Mouse (Mus musculus): ENCODE data around the gene Rab11fip4. TPM values are rescaled to one million over a fixed set of nuclear protein-coding genes. Genes with fewer than 3 reads are reported as not detected.

The Rab11fip4 gene
- total RNA-seq, 2 experiments from 2014 or later = 0.74 to 1.6 TPM

- intact Hi-C loops (cut with DNase I; ENCODE audit: low total_unique reads) = loop anchor here (10.0 kb wide), 1 partner anchor 313 kb away; no protein-coding TSS in a partner anchor
- DNase-seq = no peak
Measured at GRCm38 (mm10) chr11:79612046-79612600, 21.1 kb downstream of the Rab11fip4 start.

DNA sequence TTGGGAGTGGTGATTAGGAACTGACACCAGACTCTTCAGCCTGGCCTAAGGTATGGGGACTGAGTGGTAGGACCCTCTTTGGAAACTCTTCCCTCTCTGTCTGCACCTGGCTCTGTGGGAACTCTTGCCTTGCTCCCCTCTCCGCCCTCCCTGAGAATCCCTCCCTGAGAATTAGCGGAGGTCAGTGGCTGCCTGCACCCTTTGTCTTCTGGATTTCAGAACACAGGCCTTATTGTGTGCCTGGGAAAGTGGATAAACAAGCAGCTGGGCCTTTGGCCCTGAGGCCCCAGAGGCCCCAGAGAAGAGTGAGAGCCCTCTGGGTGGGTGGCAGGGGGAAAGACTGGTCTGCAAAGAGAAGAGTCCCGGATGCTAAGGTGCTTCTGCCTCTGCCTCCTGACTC is 22.1 kb downstream of the Rab11fip4 start:
- intact Hi-C loops (cut with DNase I; ENCODE audit: low total_unique reads) = loop anchor here (10.0 kb wide), 1 partner anchor 312 kb away; no protein-coding TSS in a partner anchor
- DNase-seq = no peak

DNA sequence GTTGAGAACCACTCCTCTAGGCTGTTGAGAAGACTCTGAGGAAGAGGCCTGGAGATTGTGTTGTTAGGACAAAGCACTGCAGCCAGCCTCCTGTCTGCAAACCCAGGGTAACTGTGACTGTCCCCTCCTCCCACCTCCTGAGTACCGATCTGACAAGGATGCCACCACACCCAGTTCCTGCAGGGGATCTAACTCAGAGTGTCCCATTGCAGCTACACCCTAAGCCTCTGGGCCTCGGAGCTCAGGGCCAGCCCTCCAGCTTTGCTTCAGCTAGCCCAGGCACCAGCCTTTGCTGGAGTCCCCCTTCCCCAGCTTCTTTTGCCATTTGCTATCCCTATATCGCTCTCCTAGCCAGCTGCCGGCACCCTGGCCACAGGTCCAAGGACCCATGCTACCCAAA is 22.7 kb downstream of the Rab11fip4 start:
- intact Hi-C loops (cut with DNase I; ENCODE audit: low total_unique reads) = loop anchor here (10.0 kb wide), 1 partner anchor 311 kb away; no protein-coding TSS in a partner anchor
- no peak for DNase-seq

GRCm38 (mm10) chr11:79614880-79615279 is 23.9 kb downstream of the Rab11fip4 start:
- DNase-seq = no peak
- intact Hi-C loops (cut with DNase I; ENCODE audit: low total_unique reads) = loop anchor here (10.0 kb wide), 1 partner anchor 310 kb away; no protein-coding TSS in a partner anchor

GRCm38 (mm10) chr11:79615871-79616270 is 24.9 kb downstream of the Rab11fip4 start:
- intact Hi-C loops (cut with DNase I; ENCODE audit: low total_unique reads) = loop anchor here (10.0 kb wide), 1 partner anchor 309 kb away; no protein-coding TSS in a partner anchor
- DNase-seq = peak; percentile 54

GRCm38 (mm10) chr11:79617991-79618390 is 27.0 kb downstream of the Rab11fip4 start:
- intact Hi-C loops (cut with DNase I; ENCODE audit: low total_unique reads) = loop anchor here (10.0 kb wide), 1 partner anchor 307 kb away; no protein-coding TSS in a partner anchor
- DNase-seq = no peak

- intact Hi-C loops (cut with DNase I; ENCODE audit: low total_unique reads) = no loop called here
- DNase-seq = no peak
Measured at GRCm38 (mm10) chr11:79623029-79623428, 32.0 kb downstream of the Rab11fip4 start.

- peak; percentile 64 for DNase-seq
Measured at GRCm38 (mm10) chr11:79624801-79625302, 33.8 kb downstream of the Rab11fip4 start.

GRCm38 (mm10) chr11:79628716-79629115 is 37.7 kb downstream of the Rab11fip4 start:
- intact Hi-C loops (cut with DNase I; ENCODE audit: low total_unique reads) = no loop called here
- no peak for DNase-seq

More at GRCm38 (mm10) chr11:79624801-79625302, 33.8 kb downstream of the Rab11fip4 start:
- intact Hi-C loops (cut with DNase I; ENCODE audit: low total_unique reads) = loop anchor here (2.0 kb wide), 1 partner anchor 62 kb away; no protein-coding TSS in a partner anchor

DNA sequence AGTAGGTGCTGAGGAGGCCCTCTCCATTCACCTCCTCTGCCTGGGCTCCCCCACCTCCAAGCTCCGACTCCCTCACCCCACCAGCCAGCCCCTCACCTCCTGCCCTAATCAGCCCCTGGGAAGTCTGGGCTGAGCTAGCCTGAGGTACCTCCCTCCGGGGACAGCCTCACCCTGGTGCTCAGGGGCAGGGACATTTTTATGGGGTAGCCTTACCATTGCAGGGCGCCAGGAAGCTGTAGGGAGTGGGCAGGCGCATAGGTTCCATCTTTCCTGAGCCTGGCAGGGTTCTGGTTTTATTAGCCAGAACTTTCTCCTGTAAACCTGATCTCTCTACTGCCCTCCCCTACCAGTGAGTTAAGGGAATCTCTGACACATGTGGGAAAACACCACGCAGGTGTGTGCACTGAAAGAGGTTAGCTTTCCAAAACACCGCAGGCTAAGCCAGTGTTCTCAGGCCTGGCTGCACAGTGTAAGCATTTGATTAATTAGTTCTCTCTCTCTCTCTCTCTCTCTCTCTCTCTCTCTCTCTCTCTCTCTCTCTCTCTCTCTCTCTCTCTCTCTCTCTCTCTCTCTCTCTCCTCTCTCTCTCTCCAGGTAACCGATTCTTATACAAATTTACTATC is 38.9 kb downstream of the Rab11fip4 start:
- intact Hi-C loops (cut with DNase I; ENCODE audit: low total_unique reads) = no loop called here
- no peak for DNase-seq

GRCm38 (mm10) chr11:79630521-79630920 is 39.5 kb downstream of the Rab11fip4 start:
- no peak for DNase-seq
- intact Hi-C loops (cut with DNase I; ENCODE audit: low total_unique reads) = no loop called here

DNA sequence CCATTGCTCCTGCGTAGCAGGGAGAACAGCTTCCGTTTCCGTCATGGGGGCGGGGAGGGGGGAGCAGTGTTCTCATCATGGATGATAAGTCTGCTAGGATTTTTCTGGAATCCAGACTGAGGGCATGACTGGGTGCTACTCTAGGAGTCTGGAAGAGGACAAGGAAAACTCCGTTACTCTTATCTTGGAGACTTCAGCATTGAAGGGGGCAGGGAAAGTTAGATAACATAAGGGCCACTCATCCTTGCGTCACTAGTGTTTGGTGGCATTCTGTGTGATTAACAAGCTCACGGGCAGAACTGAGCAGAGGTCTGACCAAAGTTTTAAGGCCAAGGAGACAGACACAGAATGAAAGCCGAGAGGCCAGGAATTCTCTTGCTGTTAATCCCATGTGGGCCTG is 42.4 kb downstream of the Rab11fip4 start:
- intact Hi-C loops (cut with DNase I; ENCODE audit: low total_unique reads) = no loop called here
- DNase-seq = no peak

- DNase-seq = no peak
Measured at GRCm38 (mm10) chr11:79635661-79636449, 44.8 kb downstream of the Rab11fip4 start.

DNA sequence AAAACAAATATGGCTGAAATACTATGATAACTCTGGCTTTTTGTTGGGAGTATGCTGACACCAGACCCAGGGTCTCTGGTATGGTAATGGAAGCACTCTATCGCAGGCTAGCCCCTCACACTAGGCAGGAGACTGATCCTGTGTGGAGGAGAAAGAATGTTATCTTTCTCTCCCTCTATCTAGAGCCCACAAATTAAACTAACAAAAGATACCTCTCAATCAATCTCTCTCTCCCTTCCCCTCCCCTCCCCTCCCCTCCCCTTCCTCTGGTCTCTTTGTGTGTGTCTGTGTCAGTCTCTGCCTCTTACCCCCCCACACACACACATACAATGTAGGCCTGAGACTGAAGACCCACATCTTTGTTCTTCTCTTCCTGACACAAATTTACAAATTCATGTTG is 45.5 kb downstream of the Rab11fip4 start:
- intact Hi-C loops (cut with DNase I; ENCODE audit: low total_unique reads) = no loop called here
- no peak for DNase-seq

More at GRCm38 (mm10) chr11:79635661-79636449, 44.8 kb downstream of the Rab11fip4 start:
- intact Hi-C loops (cut with DNase I; ENCODE audit: low total_unique reads) = no loop called here

GRCm38 (mm10) chr11:79638691-79639090 is 47.7 kb downstream of the Rab11fip4 start:
- no peak for DNase-seq
- intact Hi-C loops (cut with DNase I; ENCODE audit: low total_unique reads) = no loop called here

DNA sequence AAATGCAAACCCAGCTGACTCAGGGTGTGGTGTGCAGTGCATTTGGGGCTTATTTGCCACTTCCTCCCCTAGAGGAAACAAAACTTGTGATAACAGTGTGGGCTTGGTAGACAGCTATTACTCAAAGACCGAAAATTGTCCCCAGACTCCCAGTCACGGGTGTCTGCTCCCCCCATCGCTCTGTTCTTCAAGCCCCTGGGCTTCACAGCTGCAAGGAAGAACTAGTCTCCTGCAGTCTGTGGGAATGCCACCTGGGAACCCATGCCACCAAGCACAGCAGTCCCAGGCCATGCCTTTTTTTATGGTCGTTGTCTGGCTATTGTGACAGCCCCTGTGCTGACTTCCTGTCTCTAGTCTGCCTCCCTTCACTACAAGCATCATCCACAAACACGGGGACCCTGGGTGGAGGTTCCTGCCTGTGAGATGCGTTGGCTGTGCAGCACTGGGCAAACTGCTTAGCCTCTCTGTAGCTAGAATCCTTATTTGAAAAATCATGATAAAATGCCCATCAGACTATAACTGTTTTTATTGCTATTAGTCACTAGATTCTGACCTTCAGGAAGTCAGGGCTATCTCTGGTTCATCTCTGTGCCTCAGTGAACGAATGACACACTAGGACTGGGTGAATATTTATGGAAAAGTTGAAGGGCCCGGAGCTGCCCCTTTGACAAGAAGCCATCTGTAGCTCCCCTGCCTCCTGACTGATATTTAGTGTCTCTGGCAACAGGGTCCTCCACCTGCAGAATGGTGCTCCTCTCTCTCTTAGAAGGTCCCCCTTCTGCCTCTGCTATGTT is 50.1 kb downstream of the Rab11fip4 start:
- DNase-seq = no peak
- intact Hi-C loops (cut with DNase I; ENCODE audit: low total_unique reads) = no loop called here

DNA sequence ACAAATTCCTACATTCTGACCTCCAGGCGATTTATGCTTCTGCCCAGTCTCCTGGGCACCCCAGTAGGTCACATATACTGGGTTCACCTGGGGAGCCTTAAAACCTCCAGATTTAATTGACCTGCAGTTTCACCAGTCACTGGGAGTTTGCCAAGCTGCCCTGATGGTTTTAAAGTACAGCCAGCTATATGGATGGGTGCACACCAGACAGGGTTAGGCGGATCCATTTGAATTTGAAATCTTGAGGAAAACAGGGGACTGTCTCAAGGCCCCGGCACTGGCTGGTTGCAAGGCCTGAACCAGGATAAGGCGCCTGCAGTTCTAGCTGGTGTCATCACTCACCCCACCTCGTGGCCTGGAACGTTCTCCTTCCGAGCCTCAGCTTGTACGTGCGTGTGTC is 52.7 kb downstream of the Rab11fip4 start:
- DNase-seq = no peak
- intact Hi-C loops (cut with DNase I; ENCODE audit: low total_unique reads) = no loop called here

DNA sequence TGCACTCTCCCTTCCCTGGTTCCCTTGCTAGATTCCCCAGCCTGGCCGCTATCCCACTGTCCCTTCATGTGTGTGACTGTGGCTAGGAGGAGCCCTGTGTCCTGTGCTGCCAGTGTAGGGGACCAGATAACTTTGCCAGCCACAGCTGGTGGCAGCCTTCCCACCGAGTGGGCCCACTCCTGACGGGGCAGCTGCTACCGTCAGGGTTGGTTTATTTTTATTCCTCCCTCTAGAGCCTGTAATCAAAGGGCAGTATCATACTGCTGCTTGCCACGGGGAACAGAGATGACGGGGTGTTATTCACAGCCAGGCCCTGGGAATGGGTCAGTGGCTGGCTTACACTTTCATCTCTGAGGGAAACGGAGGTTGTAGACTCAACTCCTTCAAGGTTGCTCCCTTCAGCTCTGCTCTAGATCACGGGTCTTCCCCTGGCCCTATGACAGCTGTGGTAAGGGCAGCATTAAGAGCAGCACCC is 53.7 kb downstream of the Rab11fip4 start:
- intact Hi-C loops (cut with DNase I; ENCODE audit: low total_unique reads) = no loop called here
- DNase-seq = peak; percentile 52

GRCm38 (mm10) chr11:79646026-79646425 is 55.0 kb downstream of the Rab11fip4 start:
- DNase-seq = no peak
- intact Hi-C loops (cut with DNase I; ENCODE audit: low total_unique reads) = no loop called here
